Comparison of ENCODE assay signal across 8 mouse cellular contexts in genomic region chr19:58903899-58904327, GRCm38 (mm10). TPM values are rescaled to one million over a fixed set of nuclear protein-coding genes. Genes with fewer than 3 reads are reported as not detected.
DNase-seq lines count a peak whose midpoint lies in the region; ATAC-seq and TF ChIP-seq lines count a peak whose summit lies in the region.

No protein-coding gene starts in this region.

- H3K79me2 ChIP-seq in CH12.LX (replicated peaks; ENCODE audit: control insufficient read depth, extremely low read depth, insufficient read depth, poor library complexity, severe bottlenecking): no peaks in the 10 kb centered on the region

- no peaks in the 10 kb centered on the region for H3K9me3 ChIP-seq in CH12.LX (replicated peaks; ENCODE audit: low read length)
- H3K9me3 ChIP-seq in forebrain, embryonic 13.5 days (replicated peaks): no peaks in the 10 kb centered on the region
- H3K9me3 ChIP-seq in liver, postnatal 0 days (ENCODE audit: low read length): no peaks in the 10 kb centered on the region

- peaks cover 3 to 33% of the 10 kb centered on the region in 2 experiments; a peak in 3 of 4 replicates for H3K4me1 ChIP-seq in CH12.LX (ENCODE audit: control insufficient read depth in 1 of 2, insufficient read depth in 2 of 2)
- peaks cover 7% of the 10 kb centered on the region; the same call in 1 of the 2 replicates for H3K4me1 ChIP-seq in forebrain, embryonic 13.5 days
- no peaks in the 10 kb centered on the region for H3K4me1 ChIP-seq in liver, postnatal 0 days (ENCODE audit: insufficient read depth)

- H3K36me3 ChIP-seq in CH12.LX (replicated peaks in 1 of 2; ENCODE audit: control insufficient read depth in 1 of 2, insufficient read depth in 1 of 2, low read length in 1 of 2): no peaks in the 10 kb centered on the region
- no peaks in the 10 kb centered on the region for H3K36me3 ChIP-seq in forebrain, embryonic 13.5 days (ENCODE audit: poor library complexity, severe bottlenecking)
- no peaks in the 10 kb centered on the region for H3K36me3 ChIP-seq in liver, postnatal 0 days (replicated peaks; ENCODE audit: insufficient read depth, low read length)

- intact Hi-C loops in heart, postnatal 10 days (cut with DNase I): loop anchor here (1.0 to 2.0 kb wide), 3 partner anchors 43 to 141 kb away; no protein-coding TSS in a partner anchor

- no peaks in the 10 kb centered on the region for H3K27me3 ChIP-seq in CH12.LX (replicated peaks)
- H3K27me3 ChIP-seq in forebrain, embryonic 13.5 days: peaks cover 43% of the 10 kb centered on the region
- no peaks in the 10 kb centered on the region for H3K27me3 ChIP-seq in liver, postnatal 0 days (ENCODE audit: insufficient read depth, low read length)

- peak; percentile 43; the same call in 1 of the 2 replicates for ATAC-seq in forebrain, embryonic 13.5 days
- ATAC-seq in liver, postnatal 0 days: peak; percentile 31; the same call in 1 of the 2 replicates
- peak; percentile 68; the same call in 1 of the 2 replicates for ATAC-seq in neutrophil, adult 5-6 weeks (ENCODE audit: extremely low read depth, insufficient number of reproducible peaks, low FRiP score, poor library complexity, severe bottlenecking)

- H3K4me2 ChIP-seq in CH12.LX (ENCODE audit: insufficient read depth, low read depth, poor library complexity, severe bottlenecking): peak overlapping the region; percentile 41
- peak overlapping the region; percentile 48 for H3K4me2 ChIP-seq in forebrain, embryonic 13.5 days
- H3K4me2 ChIP-seq in liver, postnatal 0 days (ENCODE audit: low read depth, low read length): peak overlapping the region; percentile 42

- WGBS in forebrain, embryonic 13.5 days: 1% methylated on average over 11 of the region's 11 CpGs
- 2% methylated on average over 11 of the region's 11 CpGs for WGBS in liver, postnatal 0 days (ENCODE audit: insufficient replicate concordance)

- TF ChIP-seq RAD21 in CH12.LX (IDR thresholded peaks at IDR 0.05; ENCODE audit: low read depth, low read length): peak; percentile 95

- in situ Hi-C loops in CH12.LX (cut with MboI; ENCODE audit: low pct_ligation_motif_present, low pct_unique_long_range_greater_than_20kb, low sequenced_read_pairs): no loop called here

- H3K9ac ChIP-seq in CH12.LX (ENCODE audit: insufficient read depth, low read depth): no peak overlapping the region
- peak overlapping the region; percentile 6; the same call in 1 of the 2 replicates for H3K9ac ChIP-seq in forebrain, embryonic 13.5 days
- no peak overlapping the region for H3K9ac ChIP-seq in liver, postnatal 0 days (replicated peaks)

- TF ChIP-seq POLR2A in CH12.LX (IDR thresholded peaks at IDR 0.05; ENCODE audit: low read depth, low read length): no peak

- TF ChIP-seq EP300 in CH12.LX (IDR thresholded peaks at IDR 0.05; ENCODE audit: low read length): no peak
- no peak for TF ChIP-seq EP300 in liver, postnatal 0 days (IDR thresholded peaks at IDR 0.05; ENCODE audit: low read depth)

- H3K27ac ChIP-seq in CH12.LX (ENCODE audit: insufficient read depth, low read depth): no peak overlapping the region
- no peak overlapping the region for H3K27ac ChIP-seq in forebrain, embryonic 13.5 days
- H3K27ac ChIP-seq in liver, postnatal 0 days (ENCODE audit: low read depth): no peak overlapping the region

- H3K4me3 ChIP-seq in CH12.LX (replicated peaks in 1 of 3; ENCODE audit: low read depth in 2 of 3, low read length in 2 of 3, poor library complexity in 1 of 3): peak overlapping the region in 2 of 3 experiments; percentile 26 to 38
- peak overlapping the region; percentile 13 for H3K4me3 ChIP-seq in forebrain, embryonic 13.5 days
- no peak overlapping the region for H3K4me3 ChIP-seq in liver, postnatal 0 days (ENCODE audit: low read depth, low read length)

- dilution Hi-C loops in CH12.LX (cut with MboI; ENCODE audit: extremely low pct_ligation_motif_present, extremely low pct_unique_long_range_greater_than_20kb, low sequenced_read_pairs): no loop called here

- TF ChIP-seq CTCF in CH12.LX (conservative IDR thresholded peaks at IDR 0.05 in 1 of 2, IDR thresholded peaks at IDR 0.05 in 1 of 2; ENCODE audit: low read depth in 2 of 2, low read length in 2 of 2): peak; percentile 95 to 97
- TF ChIP-seq CTCF in liver, postnatal 0 days (IDR thresholded peaks at IDR 0.05; ENCODE audit: low read depth): peak; percentile 95

- peak; percentile 82 for DNase-seq in CH12.LX (ENCODE audit: extremely low read depth)
- DNase-seq in c-Kit-positive CD71-positive TER-119-negative erythroid progenitor cells, embryonic 14.5 days (ENCODE audit: low read depth): peak; percentile 19
- DNase-seq in heart, postnatal 10 days: peak; percentile 91 to 95
- DNase-seq in kidney, postnatal 4 days: peak; percentile 94 to 96
- peak; percentile 83 for DNase-seq in liver, postnatal 0 days
- DNase-seq in testis, postnatal 14 days (ENCODE audit: low spot score): peak; percentile 71

TF ChIP-seq in CH12.LX, 34 proteins besides CTCF, POLR2A, EP300 and RAD21:
- no peak for TF ChIP-seq POLR2AphosphoS2 (IDR thresholded peaks at IDR 0.05; ENCODE audit: low read depth, low read length)
- TF ChIP-seq ZMIZ1 (IDR thresholded peaks at IDR 0.05; ENCODE audit: low read depth, low read length): no peak
- peak; percentile 87 for TF ChIP-seq ZC3H11A (IDR thresholded peaks at IDR 0.05; ENCODE audit: low read depth, low read length)
- no peak for TF ChIP-seq CHD2 (IDR thresholded peaks at IDR 0.05; ENCODE audit: low read length)
- TF ChIP-seq E2F4 (IDR thresholded peaks at IDR 0.05; ENCODE audit: insufficient replicate concordance, low read depth, low read length): no peak
- TF ChIP-seq SMC3 (IDR thresholded peaks at IDR 0.05; ENCODE audit: low read depth, low read length): peak; percentile 95
- TF ChIP-seq USF1 (IDR thresholded peaks at IDR 0.05; ENCODE audit: low read depth, low read length): no peak
- no peak for TF ChIP-seq HCFC1 (IDR thresholded peaks at IDR 0.05; ENCODE audit: low read depth, low read length)
- peak; percentile 53 for TF ChIP-seq ELF1 (IDR thresholded peaks at IDR 0.05; ENCODE audit: low read depth, low read length)

RNA-seq across cellular contexts. Expression of gene Eno4, which starts 39.3 kb away (rescaled TPM):
- total RNA-seq in CH12.LX (2012; rRNA removed) (0.25 and 0.34 TPM in 2 replicates), CH12.LX (2014; rRNA removed) (1.1 and 1.2 TPM in 2 replicates)
- polyA plus RNA-seq in CH12.LX (2012; ENCODE audit: insufficient read length, low read depth): 1.3 and 1.6 TPM in 2 replicates
- polyA plus RNA-seq in forebrain, embryonic 13.5 days (2015; fragmentation: Nextera tagmentation; extraction: Ambion mirVana): 1.5 and 1.7 TPM in 2 replicates
- total RNA-seq in heart, postnatal 10 days (2021): under 1 TPM in 1 of 2 experiments, not detected in 1; 0.12 TPM
- polyA plus RNA-seq in liver, postnatal 0 days (2015; fragmentation: Nextera tagmentation; extraction: Ambion mirVana): not detected in 2 replicates
- total RNA-seq in neutrophil, adult 5-6 weeks (2017): not detected in 2 replicates

RNA-seq across cellular contexts. Expression of gene Hspa12a, which starts 39.5 kb away (rescaled TPM):
- total RNA-seq in CH12.LX (2012; rRNA removed): 0.92 and 1.4 TPM in 2 replicates
- 1.2 and 1.4 TPM in 2 replicates for total RNA-seq in CH12.LX (2014; rRNA removed)
- 1.6 and 1.9 TPM in 2 replicates for polyA plus RNA-seq in CH12.LX (2012; ENCODE audit: insufficient read length, low read depth)
- polyA plus RNA-seq in forebrain, embryonic 13.5 days (2015; fragmentation: Nextera tagmentation; extraction: Ambion mirVana): 18.7 and 19.0 TPM in 2 replicates
- 10 to 100 TPM; 26.2 to 29.8 TPM for total RNA-seq in heart, postnatal 10 days (2021)
- polyA plus RNA-seq in liver, postnatal 0 days (2015; fragmentation: Nextera tagmentation; extraction: Ambion mirVana): 0.21 and 0.28 TPM in 2 replicates
- 0.81 and 1.2 TPM in 2 replicates for total RNA-seq in neutrophil, adult 5-6 weeks (2017)

Comparison
In these comparisons a context has a peak if more than half of its experiments do, and no peak if none do; other contexts are left out.
1. DNase-seq: peak in every context shown above with its lines; median percentile 95 in kidney, postnatal 4 days; 93 in heart, postnatal 10 days; 83 in liver, postnatal 0 days; 82 in CH12.LX; 71 in testis, postnatal 14 days; 19 in c-Kit-positive CD71-positive TER-119-negative erythroid progenitor cells, embryonic 14.5 days.
2. RNA of gene Hspa12a, which starts 39.5 kb away (total RNA-seq): 26.2 to 29.8 TPM in heart, postnatal 10 days; 0.92 to 1.4 TPM in CH12.LX and 0.81 to 1.2 TPM in neutrophil, adult 5-6 weeks; every median in the first group is over 10 times any median in the second.
3. Peak in every context shown above with its lines, with median percentiles within 50 percentile points of each other: H3K4me2 ChIP-seq and ATAC-seq.